Comparison of ENCODE assay signal across 8 mouse cellular contexts in genomic region chr17:25861704-25862612, GRCm38 (mm10). TPM values are rescaled to one million over a fixed set of nuclear protein-coding genes. Genes with fewer than 3 reads are reported as not detected.
DNase-seq lines count a peak whose midpoint lies in the region; ATAC-seq and TF ChIP-seq lines count a peak whose summit lies in the region.

No protein-coding gene starts in this region.

- no peak for TF ChIP-seq POLR2A in bone marrow, adult 2 months (IDR thresholded peaks at IDR 0.05; ENCODE audit: borderline replicate concordance, control insufficient read depth, low read depth, low read length)

- intact Hi-C loops in gastrocnemius, postnatal 14 days (cut with DNase I; ENCODE audit: low total_unique reads) = no loop called here

- peaks cover 4% of the 10 kb centered on the region; the same call in 1 of the 2 replicates for H3K36me3 ChIP-seq in kidney, embryonic 14.5 days (ENCODE audit: control insufficient read depth, insufficient read depth, low read length)
- H3K36me3 ChIP-seq in hindbrain, embryonic 12.5 days = no peaks in the 10 kb centered on the region
- no peaks in the 10 kb centered on the region for H3K36me3 ChIP-seq in midbrain, embryonic 12.5 days

- TF ChIP-seq CTCF in bone marrow, adult 2 months (IDR thresholded peaks at IDR 0.05; ENCODE audit: control insufficient read depth, insufficient read depth, low read length) = no peak

- H3K27me3 ChIP-seq in kidney, embryonic 14.5 days (ENCODE audit: control insufficient read depth, insufficient read depth, low read length) = no peaks in the 10 kb centered on the region
- no peaks in the 10 kb centered on the region for H3K27me3 ChIP-seq in hindbrain, embryonic 12.5 days
- H3K27me3 ChIP-seq in midbrain, embryonic 12.5 days = no peaks in the 10 kb centered on the region; the same call in 1 of the 2 replicates

- no peak for ATAC-seq in kidney, embryonic 14.5 days (ENCODE audit: low FRiP score, low TSS enrichment)
- ATAC-seq in hindbrain, embryonic 12.5 days (ENCODE audit: low FRiP score) = peak; percentile 55
- peak; percentile 59 for ATAC-seq in midbrain, embryonic 12.5 days (ENCODE audit: low FRiP score, low read depth)

- peak overlapping the region; percentile 72 for H3K4me3 ChIP-seq in kidney, embryonic 14.5 days (ENCODE audit: low read length)
- H3K4me3 ChIP-seq in bone marrow, adult 2 months (replicated peaks; ENCODE audit: control insufficient read depth, low read depth, low read length) = peak overlapping the region; percentile 80
- H3K4me3 ChIP-seq in hindbrain, embryonic 12.5 days = peak overlapping the region; percentile 68
- peak overlapping the region; percentile 57 for H3K4me3 ChIP-seq in midbrain, embryonic 12.5 days

- 10% methylated on average over 6 of the region's 6 CpGs for WGBS in kidney, embryonic 14.5 days
- WGBS in bone marrow, adult 2 months = 8% methylated on average over 6 of the region's 6 CpGs
- 16% methylated on average over 6 of the region's 6 CpGs for WGBS in hindbrain, embryonic 12.5 days
- 6% methylated on average over 6 of the region's 6 CpGs for WGBS in midbrain, embryonic 12.5 days

- H3K4me1 ChIP-seq in kidney, embryonic 14.5 days (ENCODE audit: control insufficient read depth, insufficient read depth, low read length) = peaks cover 15% of the 10 kb centered on the region
- peaks cover 5% of the 10 kb centered on the region; the same call in 1 of the 2 replicates for H3K4me1 ChIP-seq in bone marrow, adult 2 months (ENCODE audit: control insufficient read depth, insufficient read depth, low read length)
- peaks cover 21% of the 10 kb centered on the region for H3K4me1 ChIP-seq in hindbrain, embryonic 12.5 days
- peaks cover 18% of the 10 kb centered on the region for H3K4me1 ChIP-seq in midbrain, embryonic 12.5 days

- H3K9ac ChIP-seq in kidney, embryonic 14.5 days (ENCODE audit: low read depth, low read length) = peak overlapping the region; percentile 87
- H3K9ac ChIP-seq in hindbrain, embryonic 12.5 days = peak overlapping the region; percentile 85
- peak overlapping the region; percentile 88 for H3K9ac ChIP-seq in midbrain, embryonic 12.5 days (replicated peaks)

- DNase-seq in kidney, postnatal 25 days = no peak
- no peak for DNase-seq in gastrocnemius, postnatal 14 days
- no peak for DNase-seq in embryo, embryonic 9.5 days (ENCODE audit: extremely low spot score)
- DNase-seq in urinary bladder, postnatal 4 days (ENCODE audit: low spot score in 2 of 2) = no peak

- no peaks in the 10 kb centered on the region for H3K9me3 ChIP-seq in kidney, embryonic 14.5 days (ENCODE audit: control insufficient read depth, low read length)
- H3K9me3 ChIP-seq in hindbrain, embryonic 12.5 days (replicated peaks) = no peaks in the 10 kb centered on the region
- H3K9me3 ChIP-seq in midbrain, embryonic 12.5 days = no peaks in the 10 kb centered on the region

- peak overlapping the region; percentile 94 for H3K4me2 ChIP-seq in kidney, embryonic 14.5 days (replicated peaks; ENCODE audit: low read depth, low read length)
- peak overlapping the region; percentile 83 for H3K4me2 ChIP-seq in hindbrain, embryonic 12.5 days (replicated peaks)
- peak overlapping the region; percentile 91 for H3K4me2 ChIP-seq in midbrain, embryonic 12.5 days (replicated peaks)

- peak overlapping the region; percentile 83 for H3K27ac ChIP-seq in kidney, embryonic 14.5 days (ENCODE audit: low read depth, low read length)
- peak overlapping the region; percentile 56 for H3K27ac ChIP-seq in bone marrow, adult 2 months (ENCODE audit: control insufficient read depth, insufficient read depth, low read depth, low read length, poor library complexity)
- peak overlapping the region; percentile 87 for H3K27ac ChIP-seq in hindbrain, embryonic 12.5 days
- peak overlapping the region; percentile 86 for H3K27ac ChIP-seq in midbrain, embryonic 12.5 days (replicated peaks)

RNA-seq across cellular contexts. Expression of gene Wdr90, which starts 0.7 kb away (rescaled TPM):
- 21.4 and 27.5 TPM in 2 replicates for polyA plus RNA-seq in kidney, embryonic 14.5 days (2014; fragmentation: Nextera tagmentation; extraction: Ambion mirVana)
- polyA plus RNA-seq in bone marrow, adult 2 months (2011; ENCODE audit: insufficient read depth, insufficient read length, low replicate concordance, missing spikeins) = 31.1 and 62.0 TPM in 2 replicates
- polyA plus RNA-seq in hindbrain, embryonic 12.5 days (2016; fragmentation: Nextera tagmentation; extraction: Ambion mirVana) = 30.0 and 31.2 TPM in 2 replicates
- polyA plus RNA-seq in midbrain, embryonic 12.5 days (2016; fragmentation: Nextera tagmentation; extraction: Ambion mirVana) = 38.1 and 38.5 TPM in 2 replicates
- total RNA-seq in gastrocnemius, postnatal 14 days (2021) = 1 to 10 TPM; 1.6 to 2.0 TPM

RNA-seq across cellular contexts. Expression of gene Mcrip2, which starts 6.6 kb away (rescaled TPM):
- 40.0 and 41.4 TPM in 2 replicates for polyA plus RNA-seq in kidney, embryonic 14.5 days (2014; fragmentation: Nextera tagmentation; extraction: Ambion mirVana)
- 6.8 and 12.7 TPM in 2 replicates for polyA plus RNA-seq in bone marrow, adult 2 months (2011; ENCODE audit: insufficient read depth, insufficient read length, low replicate concordance, missing spikeins)
- 6.2 and 6.3 TPM in 2 replicates for polyA plus RNA-seq in hindbrain, embryonic 12.5 days (2016; fragmentation: Nextera tagmentation; extraction: Ambion mirVana)
- 6.8 and 8.5 TPM in 2 replicates for polyA plus RNA-seq in midbrain, embryonic 12.5 days (2016; fragmentation: Nextera tagmentation; extraction: Ambion mirVana)
- 10 to 100 TPM; 52.3 to 73.3 TPM for total RNA-seq in gastrocnemius, postnatal 14 days (2021)

RNA-seq across cellular contexts. Expression of gene Mettl26, which starts 12.9 kb away (rescaled TPM):
- 83.9 and 85.3 TPM in 2 replicates for polyA plus RNA-seq in kidney, embryonic 14.5 days (2014; fragmentation: Nextera tagmentation; extraction: Ambion mirVana)
- polyA plus RNA-seq in bone marrow, adult 2 months (2011; ENCODE audit: insufficient read depth, insufficient read length, low replicate concordance, missing spikeins) = 25.6 and 30.0 TPM in 2 replicates
- polyA plus RNA-seq in hindbrain, embryonic 12.5 days (2016; fragmentation: Nextera tagmentation; extraction: Ambion mirVana) = 48.7 and 53.2 TPM in 2 replicates
- polyA plus RNA-seq in midbrain, embryonic 12.5 days (2016; fragmentation: Nextera tagmentation; extraction: Ambion mirVana) = 59.5 and 65.2 TPM in 2 replicates
- total RNA-seq in gastrocnemius, postnatal 14 days (2021) = 10 to 100 TPM; 26.1 to 27.7 TPM

RNA-seq across cellular contexts. Expression of gene Rhot2, which starts 17.3 kb away (rescaled TPM):
- 13.0 and 21.7 TPM in 2 replicates for polyA plus RNA-seq in kidney, embryonic 14.5 days (2014; fragmentation: Nextera tagmentation; extraction: Ambion mirVana)
- 33.5 and 50.5 TPM in 2 replicates for polyA plus RNA-seq in bone marrow, adult 2 months (2011; ENCODE audit: insufficient read depth, insufficient read length, low replicate concordance, missing spikeins)
- 18.5 and 19.4 TPM in 2 replicates for polyA plus RNA-seq in hindbrain, embryonic 12.5 days (2016; fragmentation: Nextera tagmentation; extraction: Ambion mirVana)
- 17.7 and 21.1 TPM in 2 replicates for polyA plus RNA-seq in midbrain, embryonic 12.5 days (2016; fragmentation: Nextera tagmentation; extraction: Ambion mirVana)
- total RNA-seq in gastrocnemius, postnatal 14 days (2021) = 10 to 100 TPM; 38.0 to 47.1 TPM

RNA-seq across cellular contexts. Expression of gene Wfikkn1, which starts 18.7 kb away (rescaled TPM):
- polyA plus RNA-seq in kidney, embryonic 14.5 days (2014; fragmentation: Nextera tagmentation; extraction: Ambion mirVana) = 0.99 and 1.2 TPM in 2 replicates
- 1.6 and 2.2 TPM in 2 replicates for polyA plus RNA-seq in bone marrow, adult 2 months (2011; ENCODE audit: insufficient read depth, insufficient read length, low replicate concordance, missing spikeins)
- 0.29 and 0.90 TPM in 2 replicates for polyA plus RNA-seq in hindbrain, embryonic 12.5 days (2016; fragmentation: Nextera tagmentation; extraction: Ambion mirVana)
- polyA plus RNA-seq in midbrain, embryonic 12.5 days (2016; fragmentation: Nextera tagmentation; extraction: Ambion mirVana) = 0.52 and 0.60 TPM in 2 replicates
- under 1 TPM; 0.49 to 0.55 TPM for total RNA-seq in gastrocnemius, postnatal 14 days (2021)
